In genomic region chr13:35905879-35906481, GRCm38 (mm10) we compare ENCODE assay signal across 7 mouse cellular contexts. TPM values are rescaled to one million over a fixed set of nuclear protein-coding genes. Genes with fewer than 3 reads are reported as not detected.
DNase-seq lines count a peak whose midpoint lies in the region; ATAC-seq lines count a peak whose summit lies in the region.

Gene Rpp40, minus strand, starts transcription at chr13:35906359.

- no peaks in the 10 kb centered on the region for H3K4me1 ChIP-seq in embryonic facial prominence, embryonic 11.5 days (ENCODE audit: control insufficient read depth, insufficient read depth, low read length)
- H3K4me1 ChIP-seq in limb, embryonic 10.5 days, result peaks cover 8% of the 10 kb centered on the region; the same call in 1 of the 2 replicates
- peaks cover 6% of the 10 kb centered on the region; the same call in 1 of the 2 replicates for H3K4me1 ChIP-seq in midbrain, embryonic 13.5 days (replicated peaks)

- H3K4me2 ChIP-seq in embryonic facial prominence, embryonic 11.5 days (ENCODE audit: low read depth, low read length), result peak within 1 kb of the TSS; percentile 57
- peak within 1 kb of the TSS; percentile 63 for H3K4me2 ChIP-seq in midbrain, embryonic 13.5 days (replicated peaks)

- H3K9ac ChIP-seq in embryonic facial prominence, embryonic 11.5 days (replicated peaks; ENCODE audit: low read length), result peak within 1 kb of the TSS; percentile 64
- peak within 1 kb of the TSS; percentile 53 for H3K9ac ChIP-seq in midbrain, embryonic 13.5 days (replicated peaks)

- peak; percentile 100 for ATAC-seq in embryonic facial prominence, embryonic 11.5 days (replicated peaks; ENCODE audit: insufficient number of reproducible peaks, low FRiP score, low TSS enrichment, low read depth)
- peak; percentile 96 for ATAC-seq in granulocyte monocyte progenitor cell, adult 5-6 weeks (replicated peaks; ENCODE audit: poor library complexity, severe bottlenecking)
- peak; percentile 100 for ATAC-seq in midbrain, embryonic 13.5 days

- no peak within 1 kb of the TSS for H3K27ac ChIP-seq in embryonic facial prominence, embryonic 11.5 days (replicated peaks; ENCODE audit: low read depth, low read length)
- H3K27ac ChIP-seq in limb, embryonic 10.5 days, result peak within 1 kb of the TSS; percentile 81
- H3K27ac ChIP-seq in midbrain, embryonic 13.5 days, result no peak within 1 kb of the TSS

- 1% methylated on average over 35 of the region's 35 CpGs for WGBS in embryonic facial prominence, embryonic 11.5 days
- under 1% methylated on average over 35 of the region's 35 CpGs for WGBS in limb, embryonic 10.5 days
- WGBS in midbrain, embryonic 13.5 days, result 1% methylated on average over 35 of the region's 35 CpGs

- H3K27me3 ChIP-seq in embryonic facial prominence, embryonic 11.5 days (ENCODE audit: control insufficient read depth, insufficient read depth, low read length), result no peaks in the 10 kb centered on the region
- H3K27me3 ChIP-seq in limb, embryonic 10.5 days (ENCODE audit: low read depth, poor library complexity, severe bottlenecking), result no peaks in the 10 kb centered on the region
- no peaks in the 10 kb centered on the region for H3K27me3 ChIP-seq in midbrain, embryonic 13.5 days

- H3K9me3 ChIP-seq in embryonic facial prominence, embryonic 11.5 days (replicated peaks; ENCODE audit: control insufficient read depth, low read length), result no peaks in the 10 kb centered on the region
- H3K9me3 ChIP-seq in limb, embryonic 10.5 days (replicated peaks), result no peaks in the 10 kb centered on the region
- no peaks in the 10 kb centered on the region for H3K9me3 ChIP-seq in midbrain, embryonic 13.5 days

- DNase-seq in adrenal gland, postnatal 14 days, result peak; percentile 94
- peak; percentile 93 for DNase-seq in embryonic facial prominence, embryonic 11.5 days (ENCODE audit: low spot score)
- peak; percentile 95 for DNase-seq in kidney, adult 11 months
- peak; percentile 91 for DNase-seq in limb, embryonic 10.5 days (ENCODE audit: low spot score)
- DNase-seq in spleen, adult 12 weeks (ENCODE audit: low spot score), result peak; percentile 82

- no peaks in the 10 kb centered on the region for H3K36me3 ChIP-seq in embryonic facial prominence, embryonic 11.5 days (replicated peaks; ENCODE audit: control insufficient read depth, insufficient read depth, low read depth, low read length)
- 0 out of 2 replicates have a peak, but pooled peaks cover under 1% of the 10 kb centered on the region for H3K36me3 ChIP-seq in limb, embryonic 10.5 days
- H3K36me3 ChIP-seq in midbrain, embryonic 13.5 days, result no peaks in the 10 kb centered on the region

- H3K4me3 ChIP-seq in embryonic facial prominence, embryonic 11.5 days (ENCODE audit: low read depth, low read length), result peak within 1 kb of the TSS; percentile 55
- H3K4me3 ChIP-seq in limb, embryonic 10.5 days, result peak within 1 kb of the TSS; percentile 73
- H3K4me3 ChIP-seq in midbrain, embryonic 13.5 days (replicated peaks), result peak within 1 kb of the TSS; percentile 61

RNA-seq across cellular contexts. Expression of gene Rpp40, which starts in this region (rescaled TPM):
- 12.8 and 14.8 TPM in 2 replicates for total RNA-seq in adrenal gland, postnatal 14 days (2021)
- polyA plus RNA-seq in embryonic facial prominence, embryonic 11.5 days (2014; fragmentation: Nextera tagmentation; extraction: Ambion mirVana), result 30.6 and 31.6 TPM in 2 replicates
- 22.6 and 33.0 TPM in 2 replicates for total RNA-seq in granulocyte monocyte progenitor cell, adult 5-6 weeks (2014; fragmentation: Nextera tagmentation)
- 20.2 and 21.2 TPM in 2 replicates for total RNA-seq in granulocyte monocyte progenitor cell, adult 5-6 weeks (2017)
- polyA plus RNA-seq in limb, embryonic 10.5 days (2016; fragmentation: Nextera tagmentation; extraction: Ambion mirVana), result 26.4 and 29.5 TPM in 2 replicates
- polyA plus RNA-seq in midbrain, embryonic 13.5 days (2015; fragmentation: Nextera tagmentation; extraction: Ambion mirVana), result 8.8 and 9.1 TPM in 2 replicates
